Mouse (Mus musculus) forebrain, embryonic 14.5 days (tissue): ENCODE measurements at regions not wholly inside any gene's neighbourhood (a gene's known extent, or its start where the extent isn't known, plus 50 kb on each side); places are given as distances from the start of the nearest gene placed in this dataset.

Source experiments
- ATAC-seq: fragments of 200-750 bp; cut with Nextera tagmentation; 2 replicates; pipeline ENCODE4 v1.8.0; 2017; ENCODE audit warnings: mild to moderate bottlenecking, moderate library complexity
- DNase-seq: peaks from one replicate; pipeline ENCODE4 v3.0.0-alpha.2; 2015; ENCODE audit warnings: low spot score
- H3K27ac ChIP-seq: fragments of 300-500 bp; sonication (generic); 2 replicates; pipeline ENCODE4 v1.5.1; 2014; ENCODE audit warnings: low read depth, mild to moderate bottlenecking, control low read depth, low read length, moderate library complexity
- H3K27me3 ChIP-seq: fragments of 300-500 bp; sonication (generic); replicated peaks from 2 replicates; pipeline ENCODE4 v1.6.1; 2014; ENCODE audit warnings: low read length, control low read depth, mixed read lengths; ENCODE audit not compliant: control insufficient read depth, insufficient read depth
- H3K36me3 ChIP-seq: fragments of 300-500 bp; sonication (generic); 2 replicates; pipeline ENCODE4 v1.6.1; 2014; ENCODE audit warnings: low read length, control low read depth; ENCODE audit not compliant: control insufficient read depth, insufficient read depth
- H3K4me1 ChIP-seq: fragments of 300-500 bp; sonication (generic); 2 replicates; pipeline ENCODE4 v1.6.1; 2014; ENCODE audit warnings: antibody characterized with exemption, low read length, control low read depth; ENCODE audit not compliant: control insufficient read depth, insufficient read depth
- H3K4me2 ChIP-seq: fragments of 300-500 bp; sonication (generic); 2 replicates; pipeline ENCODE4 v1.6.1; 2014; ENCODE audit warnings: mild to moderate bottlenecking, control low read depth, low read length
- H3K4me3 ChIP-seq: fragments of 300-500 bp; sonication (generic); 2 replicates; pipeline ENCODE4 v1.5.1; 2014; ENCODE audit warnings: low read depth, low read length, control low read depth
- H3K9ac ChIP-seq: fragments of 300-500 bp; sonication (generic); 2 replicates; pipeline ENCODE4 v1.6.1; 2014; ENCODE audit warnings: mild to moderate bottlenecking, low read length, control low read depth, moderate library complexity
- H3K9me3 ChIP-seq: fragments of 300-500 bp; sonication (generic); replicated peaks from 2 replicates; pipeline ENCODE4 v1.6.1; 2016; ENCODE audit warnings: low read length, control low read depth, mixed read lengths; ENCODE audit not compliant: control insufficient read depth
- WGBS: fragments of 180-500 bp; shearing (Covaris S2); extraction: QIAGEN DNeasy Blood & Tissue Kit; methylation state at CpG from one replicate; pipeline ENCODE4 v1.1.7; 2014; 5-methylcytosine and 5-hydroxymethylcytosine counted together

DNA sequence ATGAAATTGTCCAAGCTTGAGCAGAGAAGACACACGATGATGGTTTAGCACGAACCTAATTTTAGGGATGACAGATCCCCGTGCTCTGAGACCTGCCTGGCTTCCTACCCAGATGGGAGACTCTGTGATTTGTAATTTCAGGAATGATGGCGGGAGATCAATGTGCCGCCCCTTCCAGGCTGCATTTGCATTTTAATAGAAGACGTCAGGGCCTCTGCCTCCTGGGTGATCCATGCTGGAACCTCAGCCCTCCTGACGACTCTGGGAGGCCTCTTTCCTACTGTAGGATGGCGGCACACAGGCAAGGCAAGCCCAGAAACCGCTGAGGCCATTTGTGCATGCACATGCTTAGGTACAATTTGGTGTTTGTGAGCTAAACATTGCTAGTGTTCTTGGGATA is 90.1 kb downstream of the Barhl2 start:
- no peak for DNase-seq
- Histone ChIP-seq H3K9ac (no peak overlapping the region), H3K4me3 (no peak overlapping the region), H3K27me3 (0 out of 2 replicates have a peak, but pooled peaks cover 3% of the 10 kb centered on the region), H3K27ac (no peak overlapping the region), H3K4me1 (no peaks in the 10 kb centered on the region), H3K9me3 (no peaks in the 10 kb centered on the region), H3K4me2 (no peak overlapping the region), H3K36me3 (no peaks in the 10 kb centered on the region)
- 22% methylated on average over 9 of the region's 9 CpGs for WGBS
- ATAC-seq = no peak

DNA sequence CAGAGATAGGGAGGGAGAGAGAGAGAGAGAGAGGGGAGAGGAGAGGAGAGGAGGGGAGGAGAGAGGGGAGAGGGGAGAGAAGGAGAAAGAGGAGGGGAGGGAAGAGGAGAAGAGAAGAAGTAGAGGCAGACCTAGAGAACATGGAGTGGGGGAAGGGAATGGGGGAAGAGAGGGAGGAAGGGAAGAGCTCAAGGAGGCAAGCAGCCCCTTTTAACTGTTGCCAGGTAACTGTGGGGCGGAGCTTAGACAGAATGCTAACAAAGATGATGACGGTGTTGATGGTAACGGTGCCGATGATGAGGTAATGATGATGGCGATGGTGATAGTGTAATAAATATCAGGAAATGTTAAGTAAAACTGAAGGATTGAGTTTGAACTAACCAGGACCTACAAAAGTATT is 90.7 kb downstream of the Barhl2 start:
- Histone ChIP-seq H3K4me3 (no peak overlapping the region), H3K4me2 (no peak overlapping the region), H3K27me3 (0 out of 2 replicates have a peak, but pooled peaks cover 3% of the 10 kb centered on the region), H3K4me1 (no peaks in the 10 kb centered on the region), H3K9ac (no peak overlapping the region), H3K9me3 (no peaks in the 10 kb centered on the region), H3K36me3 (no peaks in the 10 kb centered on the region), H3K27ac (no peak overlapping the region)
- 56% methylated on average over 5 of the region's 5 CpGs for WGBS
- DNase-seq = no peak
- no peak for ATAC-seq

DNA sequence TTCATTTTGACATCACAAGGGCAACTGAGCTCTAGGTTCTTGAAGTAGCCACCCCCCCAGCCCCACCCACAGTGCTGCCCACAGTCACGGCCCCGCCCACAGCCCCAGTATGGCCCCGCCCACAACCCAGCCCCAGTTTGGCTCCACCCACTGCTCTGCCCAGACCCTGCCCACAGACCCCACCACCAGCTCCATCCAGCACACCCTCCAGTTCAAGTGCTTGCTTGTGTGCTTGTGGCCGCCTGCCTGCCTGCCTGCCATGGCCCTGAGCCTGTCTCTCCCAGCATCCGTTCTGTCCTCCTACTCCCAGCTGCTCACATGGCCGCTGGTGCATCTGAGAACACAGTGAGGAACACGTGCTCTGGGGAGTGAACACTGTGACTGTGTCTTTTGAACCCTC is 92.0 kb downstream of the Barhl2 start:
- DNase-seq (no peak), ATAC-seq (no peak)
- Histone ChIP-seq H3K9me3 (0 out of 2 replicates have a peak, but pooled peaks cover 2% of the 10 kb centered on the region), H3K36me3 (no peaks in the 10 kb centered on the region), H3K27me3 (0 out of 2 replicates have a peak, but pooled peaks cover 3% of the 10 kb centered on the region), H3K9ac (no peak overlapping the region), H3K27ac (no peak overlapping the region), H3K4me2 (no peak overlapping the region), H3K4me3 (no peak overlapping the region), H3K4me1 (no peaks in the 10 kb centered on the region)
- WGBS = 76% methylated on average over 7 of the region's 7 CpGs

GRCm38 (mm10) chr5:106365094-106365493 is 92.9 kb downstream of the Barhl2 start:
- H3K9me3 ChIP-seq = 0 out of 2 replicates have a peak, but pooled peaks cover 4% of the 10 kb centered on the region
- 0 out of 2 replicates have a peak, but pooled peaks cover 3% of the 10 kb centered on the region for H3K27me3 ChIP-seq
- 43% methylated on average over 8 of the region's 8 CpGs for WGBS
- H3K4me1 ChIP-seq = no peaks in the 10 kb centered on the region
- no peak overlapping the region for H3K27ac ChIP-seq
- H3K9ac ChIP-seq = no peak overlapping the region
- DNase-seq (peak; percentile 81), ATAC-seq (no peak; the same call in 1 of the 2 replicates)
- H3K4me2 ChIP-seq = no peak overlapping the region
- H3K4me3 ChIP-seq = no peak overlapping the region
- H3K36me3 ChIP-seq = no peaks in the 10 kb centered on the region

DNA sequence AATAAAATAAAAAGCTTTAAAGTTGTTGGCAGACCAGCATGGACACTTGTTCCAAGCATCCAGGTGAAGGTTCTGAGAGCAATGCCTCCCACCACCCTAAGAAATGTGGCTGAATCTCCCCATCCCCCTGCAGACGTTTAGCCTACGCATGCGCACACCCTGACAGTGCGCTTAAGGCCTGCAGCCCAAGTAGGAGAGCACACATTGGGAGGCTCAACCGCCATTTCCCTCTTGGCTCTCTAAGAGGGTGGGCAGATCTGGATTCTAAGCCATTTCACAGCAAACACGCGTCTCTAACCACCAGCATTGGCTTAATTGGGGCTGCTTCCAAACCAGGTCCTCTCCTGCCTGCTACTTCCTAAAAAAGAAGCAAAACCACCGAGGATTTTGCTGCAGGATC is 106.6 kb downstream of the Barhl2 start:
- peaks cover 13% of the 10 kb centered on the region; the same call in 1 of the 2 replicates for H3K27me3 ChIP-seq
- no peak overlapping the region for H3K27ac ChIP-seq
- 0 out of 2 replicates have a peak, but pooled peaks cover 3% of the 10 kb centered on the region for H3K4me1 ChIP-seq
- WGBS = 69% methylated on average over 8 of the region's 8 CpGs
- H3K9ac ChIP-seq = no peak overlapping the region
- no peak overlapping the region for H3K4me3 ChIP-seq
- ATAC-seq (no peak), DNase-seq (no peak)
- H3K9me3 ChIP-seq = no peaks in the 10 kb centered on the region
- no peaks in the 10 kb centered on the region for H3K36me3 ChIP-seq
- no peak overlapping the region for H3K4me2 ChIP-seq

GRCm38 (mm10) chr5:106349851-106350515 is 108.0 kb downstream of the Barhl2 start:
- ATAC-seq (no peak), DNase-seq (peak; percentile 75)
- Histone ChIP-seq H3K9ac (no peak overlapping the region), H3K4me2 (no peak overlapping the region), H3K4me3 (no peak overlapping the region), H3K36me3 (no peaks in the 10 kb centered on the region), H3K27ac (no peak overlapping the region), H3K27me3 (peaks cover 17% of the 10 kb centered on the region; the same call in 1 of the 2 replicates), H3K9me3 (no peaks in the 10 kb centered on the region), H3K4me1 (0 out of 2 replicates have a peak, but pooled peaks cover 3% of the 10 kb centered on the region)
- WGBS = 2% methylated on average over 10 of the region's 10 CpGs

GRCm38 (mm10) chr5:106344308-106344707 is 113.7 kb downstream of the Barhl2 start:
- no peaks in the 10 kb centered on the region for H3K9me3 ChIP-seq
- H3K36me3 ChIP-seq = no peaks in the 10 kb centered on the region
- no peak overlapping the region for H3K9ac ChIP-seq
- ATAC-seq (peak; percentile 37; the same call in 1 of the 2 replicates), DNase-seq (peak; percentile 27)
- peaks cover 13% of the 10 kb centered on the region; the same call in 1 of the 2 replicates for H3K27me3 ChIP-seq
- no peak overlapping the region for H3K4me3 ChIP-seq
- no peaks in the 10 kb centered on the region; the same call in 1 of the 2 replicates for H3K4me1 ChIP-seq
- 6% methylated on average over 8 of the region's 8 CpGs for WGBS
- no peak overlapping the region for H3K27ac ChIP-seq
- peak overlapping the region; percentile 18; the same call in 1 of the 2 replicates for H3K4me2 ChIP-seq

DNA sequence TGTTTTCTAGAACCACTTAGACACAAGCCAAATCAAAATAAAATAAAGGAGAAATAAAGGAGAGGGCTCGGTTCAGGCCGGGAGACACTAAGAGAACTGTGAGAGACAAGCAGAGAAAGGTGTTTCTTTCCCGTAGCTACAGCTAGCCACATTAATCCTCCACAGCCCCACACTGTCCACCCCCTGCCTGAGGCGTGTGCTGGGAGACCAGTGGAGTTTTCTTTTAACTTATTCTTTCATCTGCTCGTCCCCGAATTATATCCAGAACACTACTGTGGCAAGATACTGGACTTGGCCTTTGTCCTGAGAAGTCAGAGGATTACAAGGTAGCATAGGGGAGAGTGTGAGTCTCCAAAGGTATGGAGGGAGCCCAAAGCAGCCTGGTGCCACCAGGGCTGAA is 114.4 kb downstream of the Barhl2 start:
- H3K4me3 ChIP-seq = no peak overlapping the region
- 24% methylated on average over 6 of the region's 6 CpGs for WGBS
- H3K4me2 ChIP-seq = peak overlapping the region; percentile 18; the same call in 1 of the 2 replicates
- H3K9me3 ChIP-seq = no peaks in the 10 kb centered on the region
- no peak for DNase-seq
- H3K27me3 ChIP-seq = peaks cover 7% of the 10 kb centered on the region; the same call in 1 of the 2 replicates
- no peak overlapping the region for H3K27ac ChIP-seq
- H3K36me3 ChIP-seq = no peaks in the 10 kb centered on the region
- no peak for ATAC-seq
- H3K4me1 ChIP-seq = no peaks in the 10 kb centered on the region; the same call in 1 of the 2 replicates
- no peak overlapping the region for H3K9ac ChIP-seq

- DNase-seq (no peak), ATAC-seq (no peak)
- no peak overlapping the region for H3K4me2 ChIP-seq
- no peak overlapping the region for H3K4me3 ChIP-seq
- 78% methylated on average over 12 of the region's 12 CpGs for WGBS
- no peak overlapping the region for H3K9ac ChIP-seq
- peaks cover 4% of the 10 kb centered on the region; the same call in 1 of the 2 replicates for H3K27me3 ChIP-seq
- H3K4me1 ChIP-seq = no peaks in the 10 kb centered on the region; the same call in 1 of the 2 replicates
- no peaks in the 10 kb centered on the region for H3K36me3 ChIP-seq
- H3K27ac ChIP-seq = no peak overlapping the region
- H3K9me3 ChIP-seq = no peaks in the 10 kb centered on the region
These were observed 116.6 kb downstream of the Barhl2 start for GRCm38 (mm10) chr5:106341361-106341760.
